Mouse (Mus musculus): ENCODE data around the gene Syt1.

The Syt1 gene

GRCm38 (mm10) chr10:108652066-108652465 lies 358.7 kb downstream of the Syt1 start:
- DNase-seq (ENCODE audit: low read depth, low spot score), result no peak

- no peak for DNase-seq (ENCODE audit: low read depth, low spot score)
Measured at GRCm38 (mm10) chr10:108649174-108649573, 361.6 kb downstream of the Syt1 start.

DNA sequence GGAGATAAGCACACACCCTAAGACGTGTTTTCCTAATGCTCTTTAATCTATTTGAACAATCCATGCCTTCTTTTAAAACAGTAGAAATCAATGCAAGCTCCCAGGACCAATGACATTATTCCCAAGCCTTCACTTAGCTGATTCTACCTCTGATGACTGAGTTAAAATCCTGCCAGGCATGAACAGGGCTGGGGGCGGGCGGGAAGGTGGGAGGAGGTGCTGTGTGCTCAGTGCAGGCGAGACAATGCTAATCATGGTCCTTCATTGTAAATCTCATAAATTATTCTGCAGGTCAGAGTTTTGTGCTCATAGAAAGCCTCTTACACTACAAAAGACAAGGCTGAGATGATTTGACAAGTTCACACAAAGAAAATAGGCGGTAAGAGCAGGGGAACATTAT lies 366.9 kb downstream of the Syt1 start:
- no peak for DNase-seq (ENCODE audit: low read depth, low spot score)

GRCm38 (mm10) chr10:108638095-108638494 lies 372.7 kb downstream of the Syt1 start:
- DNase-seq (ENCODE audit: low read depth, low spot score), result no peak

- no peak for DNase-seq (ENCODE audit: low read depth, low spot score)
Measured at GRCm38 (mm10) chr10:108636086-108636485, 374.7 kb downstream of the Syt1 start.

- no peak for DNase-seq (ENCODE audit: low read depth, low spot score)
Measured at GRCm38 (mm10) chr10:108635616-108636015, 375.2 kb downstream of the Syt1 start.

DNA sequence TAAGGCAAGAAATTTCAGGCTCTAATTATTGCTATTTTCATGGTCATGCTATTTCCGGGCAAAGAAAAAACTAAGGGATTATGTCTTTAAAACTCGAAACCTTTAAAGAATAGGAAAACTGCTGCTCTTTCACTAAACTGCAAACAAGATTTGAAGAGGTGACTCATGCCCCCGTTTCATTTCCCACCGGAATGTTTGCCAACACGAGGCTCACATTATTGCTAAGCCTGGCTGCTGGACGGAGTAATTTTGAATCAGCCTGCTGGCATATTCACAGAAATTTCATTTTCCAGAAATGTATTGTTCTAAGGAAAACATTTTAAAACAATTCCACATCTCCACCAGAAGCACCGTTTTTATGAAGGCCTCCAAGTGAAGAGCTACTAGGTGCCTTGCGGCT lies 379.9 kb downstream of the Syt1 start:
- no peak for DNase-seq (ENCODE audit: low read depth, low spot score)

GRCm38 (mm10) chr10:108626404-108626803 lies 384.4 kb downstream of the Syt1 start:
- no peak for DNase-seq (ENCODE audit: low read depth, low spot score)

- no peak for DNase-seq (ENCODE audit: low read depth, low spot score)
Measured at GRCm38 (mm10) chr10:108623002-108623401, 387.8 kb downstream of the Syt1 start.

DNA sequence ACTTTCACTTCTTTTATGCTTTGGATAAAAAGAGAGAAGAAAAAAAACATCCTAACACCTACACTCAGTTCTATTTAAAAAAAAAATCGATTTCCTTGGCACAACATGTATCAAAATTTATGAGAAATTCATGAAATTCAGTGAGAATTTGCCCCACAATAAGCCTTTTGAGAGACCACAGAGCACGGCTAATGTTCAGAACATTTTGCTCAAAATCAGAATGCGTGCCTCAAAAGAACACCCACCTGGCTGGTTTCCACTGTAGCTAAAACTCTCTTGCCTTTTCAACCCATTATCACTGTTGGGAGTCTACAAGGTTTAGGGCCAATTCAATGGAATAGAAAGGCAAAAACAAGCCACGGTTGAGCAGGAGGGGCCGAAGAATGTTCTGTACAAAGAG lies 390.9 kb downstream of the Syt1 start:
- DNase-seq (ENCODE audit: low read depth, low spot score), result no peak

DNA sequence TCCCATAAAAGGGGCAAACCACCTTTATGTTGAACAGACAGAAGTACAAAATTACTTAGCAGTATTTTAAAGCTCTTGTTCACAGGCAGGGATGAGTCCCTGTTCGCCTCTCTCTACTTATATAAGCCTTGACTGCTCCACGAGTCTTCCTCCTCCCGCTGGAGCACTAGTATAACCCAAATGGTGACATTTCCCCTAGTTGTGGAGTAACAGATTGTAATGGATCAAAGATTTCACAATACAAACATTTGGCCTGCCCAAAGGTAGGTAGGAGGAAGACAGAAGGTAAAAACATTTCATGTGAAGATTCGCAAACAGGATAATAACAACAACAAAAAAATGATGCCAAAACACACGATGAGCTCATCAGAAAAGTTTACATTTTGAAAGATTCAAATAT lies 391.6 kb downstream of the Syt1 start:
- no peak for DNase-seq (ENCODE audit: low read depth, low spot score)

GRCm38 (mm10) chr10:108610057-108610644 lies 400.6 kb downstream of the Syt1 start:
- no peak for DNase-seq (ENCODE audit: low read depth, low spot score)

- DNase-seq (ENCODE audit: low read depth, low spot score), result no peak
Measured at GRCm38 (mm10) chr10:108601672-108602412, 408.9 kb downstream of the Syt1 start.

DNA sequence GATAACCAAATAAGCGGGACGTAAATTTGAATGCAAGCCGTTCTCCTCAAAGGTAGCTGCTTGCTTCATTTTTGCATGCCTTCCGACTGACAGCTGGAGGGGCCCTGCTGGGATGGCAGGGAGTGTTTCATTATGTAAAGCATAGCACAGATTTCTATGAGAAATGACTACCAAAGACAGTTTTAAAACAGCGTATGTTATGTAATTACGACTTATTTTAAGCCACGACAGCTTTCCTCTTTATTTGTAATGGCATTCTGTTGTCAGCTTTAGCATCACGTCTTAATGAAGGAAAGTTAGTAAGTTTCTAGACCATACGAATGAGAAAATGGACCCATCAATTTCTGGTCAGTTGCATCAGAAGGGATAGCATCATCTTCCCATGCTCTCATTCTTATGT lies 410.1 kb downstream of the Syt1 start:
- DNase-seq (ENCODE audit: low read depth, low spot score), result no peak

GRCm38 (mm10) chr10:108597385-108597784 lies 413.4 kb downstream of the Syt1 start:
- DNase-seq (ENCODE audit: low read depth, low spot score), result no peak

DNA sequence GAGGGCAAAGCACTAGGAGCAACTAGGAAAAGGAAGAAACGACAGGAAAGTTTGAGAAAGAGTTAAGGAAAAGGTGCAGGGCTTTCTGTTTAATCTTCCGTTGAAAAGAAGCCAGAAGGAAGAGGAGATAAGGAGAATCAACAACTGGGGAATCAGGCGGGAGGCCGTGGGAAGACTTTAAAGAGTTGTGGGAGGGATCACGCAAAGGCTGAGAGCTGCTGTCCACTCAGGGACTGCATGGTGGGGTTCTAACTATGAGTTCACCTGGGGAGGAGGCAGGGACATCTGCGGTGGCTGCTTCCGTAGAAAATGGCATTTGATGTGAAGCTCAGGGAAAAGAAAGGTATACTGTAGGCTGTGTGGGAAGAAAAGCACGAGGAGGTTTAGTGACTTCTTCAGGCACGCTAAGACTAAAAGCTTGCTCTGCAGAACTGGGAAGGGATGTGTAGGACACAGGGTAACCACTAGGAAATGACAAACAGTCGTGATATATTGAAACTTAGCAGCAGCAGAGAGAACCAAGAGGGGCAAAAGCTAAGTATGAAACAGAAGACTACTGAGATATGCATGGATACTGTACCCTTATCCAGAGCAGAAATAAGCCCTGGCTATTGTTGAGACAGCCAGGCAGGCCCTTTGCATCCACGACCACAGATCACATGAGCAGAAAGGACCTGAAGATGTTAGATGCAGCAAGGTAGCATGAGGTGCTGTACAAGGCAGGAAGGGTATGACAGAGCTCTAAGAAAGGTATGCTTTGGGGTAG lies 414.4 kb downstream of the Syt1 start:
- no peak for DNase-seq (ENCODE audit: low read depth, low spot score)

DNA sequence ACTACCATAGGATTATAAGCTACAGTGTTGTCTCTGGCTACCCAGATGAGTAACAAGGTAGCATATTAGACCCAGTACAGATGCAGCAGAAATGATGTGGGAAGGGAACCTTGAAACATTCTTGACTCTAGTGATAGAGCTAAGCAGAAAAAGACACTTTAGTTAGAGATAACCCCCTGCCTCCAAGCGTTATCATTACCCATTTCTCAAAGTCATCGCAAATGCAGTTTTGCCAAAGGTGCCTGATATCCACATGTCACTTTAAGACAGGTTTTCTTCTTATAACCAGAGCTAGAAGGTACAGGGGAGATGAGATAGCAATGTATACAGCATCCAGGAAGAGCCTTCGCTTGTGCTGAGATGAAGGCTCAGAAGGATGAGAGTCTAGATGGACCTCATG lies 421.4 kb downstream of the Syt1 start:
- no peak for DNase-seq (ENCODE audit: low read depth, low spot score)

DNA sequence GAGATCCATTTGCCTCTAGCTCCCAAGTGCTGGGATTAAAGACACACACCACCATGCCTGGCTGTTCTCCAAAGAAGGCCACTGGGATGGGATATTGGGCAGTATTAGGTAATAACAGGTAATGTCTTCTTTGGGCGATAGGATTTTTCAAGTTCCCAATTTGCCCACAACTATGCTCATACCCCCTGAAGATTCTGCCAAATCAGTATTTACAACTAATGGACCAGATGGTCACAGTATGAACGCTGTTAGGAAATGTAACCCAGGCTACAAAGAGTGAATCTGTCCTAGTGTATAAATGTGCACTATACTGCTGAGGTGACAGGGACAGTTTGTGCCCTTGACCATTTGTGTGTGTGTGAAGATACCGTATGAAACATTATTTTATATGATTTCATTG lies 421.9 kb downstream of the Syt1 start:
- DNase-seq (ENCODE audit: low read depth, low spot score), result no peak

DNA sequence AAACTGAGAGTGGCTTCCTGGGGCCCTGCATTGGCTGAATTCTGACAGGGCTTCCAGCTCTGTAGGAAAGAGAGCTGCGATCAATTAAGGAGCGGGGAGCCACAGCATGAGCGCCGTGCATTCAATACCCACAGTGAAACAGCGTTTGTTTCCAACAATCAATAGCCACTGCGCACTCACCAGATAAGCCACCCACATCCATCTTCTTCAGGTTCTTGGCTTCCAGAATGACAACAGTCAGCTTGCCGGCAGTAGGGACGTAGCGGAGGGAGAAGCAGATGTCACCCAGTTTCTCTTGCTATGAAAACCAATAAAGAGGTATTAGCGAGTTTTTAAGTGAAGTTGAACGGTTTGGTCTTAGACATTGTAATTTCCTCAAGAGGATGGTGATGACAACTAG lies 427.1 kb downstream of the Syt1 start:
- DNase-seq (ENCODE audit: low read depth, low spot score), result no peak

DNA sequence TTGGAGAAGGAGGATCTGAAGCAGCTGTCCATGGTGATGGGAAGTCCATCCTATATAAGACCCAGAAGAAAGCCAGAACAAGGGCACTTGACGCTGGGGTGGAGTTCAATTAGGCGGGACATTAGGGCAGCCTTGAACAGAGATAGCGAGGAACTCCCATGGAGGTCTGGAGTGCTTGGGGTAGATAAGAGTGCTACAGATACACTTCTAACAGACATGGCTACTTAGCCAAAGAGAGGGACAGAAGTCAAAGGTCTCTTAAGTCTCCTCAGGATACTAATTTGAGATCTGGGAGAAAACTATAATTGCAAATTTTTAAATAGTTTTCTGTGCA lies 428.4 kb downstream of the Syt1 start:
- DNase-seq (ENCODE audit: low read depth, low spot score), result no peak

- no peak for DNase-seq (ENCODE audit: low read depth, low spot score)
Measured at GRCm38 (mm10) chr10:108581555-108582396, 429.0 kb downstream of the Syt1 start.

GRCm38 (mm10) chr10:108580786-108581420 lies 429.9 kb downstream of the Syt1 start:
- no peak for DNase-seq (ENCODE audit: low read depth, low spot score)
